Mouse (Mus musculus) lung, embryonic 15.5 days (tissue): ENCODE results near the gene Igsf21. TPM values are rescaled to one million over a fixed set of nuclear protein-coding genes. Genes with fewer than 3 reads are reported as not detected.
A peak's percentile ranks its signal among the peaks of the same experiment; 100 is the strongest.

Source experiments
- ATAC-seq: fragments of 200-750 bp; cut with Nextera tagmentation; 2 replicates; pipeline ENCODE4 v1.8.0; 2017; ENCODE audit warnings: moderate number of reproducible peaks, borderline replicate concordance; ENCODE audit not compliant: low FRiP score, low TSS enrichment; ENCODE audit errors: extremely low read depth
- H3K27ac ChIP-seq: fragments of 300-500 bp; sonication (generic); 2 replicates; pipeline ENCODE4 v1.5.1; 2015; ENCODE audit warnings: moderate library complexity, mild to moderate bottlenecking, inconsistent platforms
- H3K27me3 ChIP-seq: fragments of 300-500 bp; sonication (generic); 2 replicates; pipeline ENCODE4 v1.6.1; 2015; ENCODE audit warnings: inconsistent platforms
- H3K36me3 ChIP-seq: fragments of 300-500 bp; sonication (generic); 2 replicates; pipeline ENCODE4 v1.6.1; 2015; ENCODE audit warnings: inconsistent platforms
- H3K4me1 ChIP-seq: fragments of 300-500 bp; sonication (generic); 2 replicates; pipeline ENCODE4 v1.6.1; 2015; ENCODE audit warnings: inconsistent platforms
- H3K4me2 ChIP-seq: fragments of 300-500 bp; sonication (generic); 2 replicates; pipeline ENCODE4 v1.6.1; 2015; ENCODE audit warnings: inconsistent platforms, mild to moderate bottlenecking, moderate library complexity
- H3K4me3 ChIP-seq: fragments of 300-500 bp; sonication (generic); 2 replicates; pipeline ENCODE4 v1.5.1; 2015; ENCODE audit warnings: mild to moderate bottlenecking, inconsistent platforms
- H3K9ac ChIP-seq: fragments of 300-500 bp; sonication (generic); 2 replicates; pipeline ENCODE4 v1.6.1; 2015; ENCODE audit warnings: inconsistent platforms
- H3K9me3 ChIP-seq: fragments of 300-500 bp; sonication (generic); 2 replicates; pipeline ENCODE4 v1.6.1; 2016; ENCODE audit warnings: inconsistent platforms
- WGBS: fragments of 180-500 bp; shearing (Covaris S2); methylation state at CpG from one replicate; pipeline ENCODE4 v1.1.7; 2015; 5-methylcytosine and 5-hydroxymethylcytosine counted together
- polyA plus RNA-seq: library from polyadenylated mRNA; unstranded; fragments of >200 nt; fragmentation: Nextera tagmentation; extraction: Ambion mirVana; gene quantifications from 2 replicates; pipeline ENCODE4 v1.2.1, GENCODE M21; 2015

The Igsf21 gene
- polyA plus RNA-seq, 1 experiment from 2014 or later: 0.39 TPM

DNA sequence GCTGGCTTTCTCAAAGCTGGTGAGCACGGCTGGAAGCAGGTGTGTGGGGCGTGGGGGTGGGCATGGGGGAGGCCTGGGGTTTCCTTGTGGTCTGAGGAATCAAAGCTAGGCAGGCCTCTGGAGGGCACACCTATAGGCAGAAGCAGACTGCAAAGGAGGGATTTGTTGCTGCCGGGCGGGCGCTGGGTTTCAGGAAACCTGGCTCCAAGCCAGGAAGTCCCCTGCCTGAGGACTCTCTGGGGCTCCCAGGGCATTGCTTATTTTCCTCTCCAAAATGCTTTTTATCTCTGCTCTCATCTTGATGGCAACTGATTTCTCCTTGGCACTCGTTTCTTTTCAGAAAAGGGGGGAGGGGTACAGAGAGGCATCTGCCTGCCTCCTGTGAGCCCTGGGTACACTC is 141.8 kb downstream of the Igsf21 start:
- no peak overlapping the region for H3K9ac ChIP-seq
- 6% methylated on average over 6 of the region's 6 CpGs for WGBS
- no peak overlapping the region for H3K4me3 ChIP-seq
- no peaks in the 10 kb centered on the region for H3K36me3 ChIP-seq
- H3K27ac ChIP-seq: no peak overlapping the region
- ATAC-seq: no peak
- H3K4me2 ChIP-seq: no peak overlapping the region
- peaks cover 59% of the 10 kb centered on the region for H3K27me3 ChIP-seq
- no peaks in the 10 kb centered on the region for H3K9me3 ChIP-seq
- 0 out of 2 replicates have a peak, but pooled peaks cover 7% of the 10 kb centered on the region for H3K4me1 ChIP-seq

DNA sequence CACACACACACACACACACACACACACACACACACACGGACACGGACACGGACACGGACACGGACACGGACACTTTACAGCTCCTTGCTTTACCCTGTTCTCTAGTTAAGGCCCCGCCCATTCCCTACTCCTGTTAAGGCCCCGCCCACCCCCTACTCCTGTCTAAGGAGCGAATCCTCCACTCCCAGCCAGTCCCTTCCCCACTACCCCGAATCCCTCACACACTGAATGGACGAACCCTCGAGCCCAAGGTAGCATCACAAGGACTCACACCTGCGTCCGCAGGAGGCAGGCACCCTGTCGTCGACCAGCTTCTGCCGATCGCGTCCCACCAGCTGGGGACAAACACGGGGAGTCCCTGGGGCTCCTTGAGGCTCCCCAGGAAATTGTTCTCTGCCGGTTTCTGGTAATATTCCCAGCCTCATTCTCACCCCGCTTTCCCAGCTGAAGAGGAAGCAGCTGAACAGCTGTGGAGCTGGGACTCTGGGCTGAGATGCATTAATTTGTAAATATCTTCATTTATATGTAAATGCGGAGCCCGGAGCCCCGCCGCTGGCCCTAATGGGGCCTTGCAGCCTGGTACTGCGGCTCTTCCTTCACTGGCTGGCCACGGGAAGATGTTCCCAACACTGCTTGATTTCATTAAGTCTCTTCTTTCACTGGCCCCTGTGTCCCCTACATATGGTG is 143.1 kb downstream of the Igsf21 start:
- Histone ChIP-seq H3K4me2 (peak overlapping the region; percentile 39), H3K36me3 (no peaks in the 10 kb centered on the region), H3K4me1 (0 out of 2 replicates have a peak, but pooled peaks cover 7% of the 10 kb centered on the region), H3K27ac (no peak overlapping the region), H3K9ac (no peak overlapping the region), H3K4me3 (0 out of 2 replicates have a peak overlapping the region, but pooled peaks have one; percentile 14), H3K9me3 (no peaks in the 10 kb centered on the region), H3K27me3 (peaks cover 46% of the 10 kb centered on the region)
- 4% methylated on average over 28 of the region's 28 CpGs for WGBS
- no peak for ATAC-seq

DNA sequence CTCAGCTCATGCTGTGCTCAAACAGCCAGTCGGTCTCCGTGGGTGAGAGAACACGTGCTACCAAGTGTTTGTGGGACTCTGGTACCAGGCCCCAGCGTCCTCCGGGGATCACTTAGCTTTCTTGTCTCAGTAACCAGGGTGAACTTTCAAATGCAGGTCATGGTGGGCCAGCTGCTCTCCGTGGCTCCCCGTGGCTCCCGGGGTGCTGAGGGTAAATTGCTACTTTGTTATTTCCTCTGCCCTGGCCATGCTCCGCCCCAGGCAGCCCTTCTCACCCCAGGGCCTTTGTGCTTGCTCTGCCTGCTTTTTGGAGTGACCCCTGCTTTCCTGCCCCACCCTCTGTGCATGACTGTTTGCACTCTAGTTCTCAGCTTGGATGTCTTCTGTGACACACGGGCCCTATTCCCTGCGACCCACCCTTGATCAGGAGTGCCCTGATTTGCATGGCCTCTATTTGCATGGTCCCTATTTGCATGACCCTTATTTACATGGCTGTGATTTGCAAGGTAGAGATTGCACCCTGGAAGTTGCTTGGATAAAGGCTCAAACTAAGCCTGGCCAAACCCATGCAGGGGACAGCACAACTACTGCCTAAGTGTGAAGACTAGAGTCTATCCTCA is 143.9 kb downstream of the Igsf21 start:
- Histone ChIP-seq H3K9me3 (no peaks in the 10 kb centered on the region), H3K4me1 (0 out of 2 replicates have a peak, but pooled peaks cover 7% of the 10 kb centered on the region), H3K27ac (no peak overlapping the region), H3K9ac (no peak overlapping the region), H3K4me3 (no peak overlapping the region), H3K36me3 (no peaks in the 10 kb centered on the region), H3K4me2 (no peak overlapping the region), H3K27me3 (peaks cover 40% of the 10 kb centered on the region)
- no peak for ATAC-seq
- 13% methylated on average over 11 of the region's 11 CpGs for WGBS

DNA sequence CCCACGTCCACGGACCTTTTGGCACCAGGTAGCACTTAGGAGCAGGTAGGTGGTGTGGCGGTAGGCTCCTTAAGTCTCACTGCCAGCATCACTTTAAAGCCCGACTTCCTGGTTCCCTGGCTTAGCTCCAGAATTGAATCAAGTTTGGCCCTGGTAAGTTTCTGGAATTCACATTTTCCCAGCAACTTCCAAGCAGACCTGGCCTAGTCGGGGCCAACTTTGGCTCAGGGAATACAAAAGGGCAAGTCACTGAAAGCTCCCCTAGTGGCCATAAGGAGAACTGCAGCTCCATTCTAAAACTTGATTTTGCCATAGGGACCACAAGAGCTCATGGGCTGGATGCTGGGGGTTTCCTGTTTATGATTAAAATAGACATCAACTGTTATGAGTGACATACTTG is 145.5 kb downstream of the Igsf21 start:
- 0 out of 2 replicates have a peak, but pooled peaks cover 7% of the 10 kb centered on the region for H3K4me1 ChIP-seq
- H3K9me3 ChIP-seq: no peaks in the 10 kb centered on the region
- H3K4me2 ChIP-seq: no peak overlapping the region
- 65% methylated on average over 5 of the region's 5 CpGs for WGBS
- H3K9ac ChIP-seq: no peak overlapping the region
- ATAC-seq: no peak
- H3K27me3 ChIP-seq: peaks cover 29% of the 10 kb centered on the region
- H3K36me3 ChIP-seq: no peaks in the 10 kb centered on the region
- no peak overlapping the region for H3K4me3 ChIP-seq
- no peak overlapping the region for H3K27ac ChIP-seq

DNA sequence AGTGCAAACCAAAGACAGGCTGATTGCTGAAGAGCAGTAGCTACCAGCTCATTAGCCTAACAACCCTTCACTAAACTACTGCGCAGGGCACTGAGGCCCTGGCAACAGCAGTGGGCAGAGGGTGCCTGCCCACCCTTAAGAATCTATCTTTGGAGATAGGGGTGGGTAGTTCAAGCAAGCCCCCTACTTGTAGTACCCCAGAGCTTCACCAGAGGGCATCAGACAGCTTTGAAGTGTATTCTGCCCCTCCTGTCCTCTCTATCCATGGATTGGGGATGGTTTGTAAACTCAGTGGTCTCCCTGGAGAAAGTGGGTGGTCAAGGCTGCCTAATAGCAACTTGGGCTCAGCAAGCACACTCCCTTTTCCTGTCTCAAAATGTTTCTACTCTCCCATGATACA is 146.4 kb downstream of the Igsf21 start:
- no peak overlapping the region for H3K27ac ChIP-seq
- peaks cover 10% of the 10 kb centered on the region; the same call in 1 of the 2 replicates for H3K4me1 ChIP-seq
- H3K36me3 ChIP-seq: no peaks in the 10 kb centered on the region
- no peak overlapping the region for H3K4me2 ChIP-seq
- 60% methylated on average over 1 of the region's 1 CpGs for WGBS
- H3K9me3 ChIP-seq: no peaks in the 10 kb centered on the region
- no peak overlapping the region for H3K4me3 ChIP-seq
- peaks cover 29% of the 10 kb centered on the region for H3K27me3 ChIP-seq
- ATAC-seq: no peak
- no peak overlapping the region for H3K9ac ChIP-seq

DNA sequence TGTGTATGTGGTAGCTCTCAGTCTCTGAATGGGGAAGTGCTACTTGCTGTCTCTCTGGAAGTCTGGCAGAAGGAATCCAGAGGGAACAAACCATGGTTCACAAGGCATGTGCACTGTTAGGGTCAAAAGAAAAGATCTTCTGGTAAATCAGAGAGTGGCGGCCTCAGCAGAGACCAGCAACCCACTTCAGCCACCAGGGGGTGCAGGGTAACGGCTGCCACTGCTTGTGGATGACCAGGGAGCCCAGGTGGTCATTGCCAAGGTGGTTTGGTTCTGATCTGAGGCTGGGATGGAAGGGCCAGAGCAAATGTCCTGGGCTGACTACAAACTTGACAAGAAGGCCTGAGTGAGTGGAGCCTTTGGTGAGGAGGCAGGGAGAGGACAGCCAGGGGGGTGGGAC is 150.3 kb downstream of the Igsf21 start:
- no peak for ATAC-seq
- H3K4me2 ChIP-seq: no peak overlapping the region
- no peak overlapping the region for H3K4me3 ChIP-seq
- WGBS: 48% methylated on average over 2 of the region's 2 CpGs
- H3K36me3 ChIP-seq: no peaks in the 10 kb centered on the region
- H3K4me1 ChIP-seq: peaks cover 17% of the 10 kb centered on the region
- no peaks in the 10 kb centered on the region for H3K27me3 ChIP-seq
- H3K9me3 ChIP-seq: no peaks in the 10 kb centered on the region
- no peak overlapping the region for H3K27ac ChIP-seq
- H3K9ac ChIP-seq: no peak overlapping the region

DNA sequence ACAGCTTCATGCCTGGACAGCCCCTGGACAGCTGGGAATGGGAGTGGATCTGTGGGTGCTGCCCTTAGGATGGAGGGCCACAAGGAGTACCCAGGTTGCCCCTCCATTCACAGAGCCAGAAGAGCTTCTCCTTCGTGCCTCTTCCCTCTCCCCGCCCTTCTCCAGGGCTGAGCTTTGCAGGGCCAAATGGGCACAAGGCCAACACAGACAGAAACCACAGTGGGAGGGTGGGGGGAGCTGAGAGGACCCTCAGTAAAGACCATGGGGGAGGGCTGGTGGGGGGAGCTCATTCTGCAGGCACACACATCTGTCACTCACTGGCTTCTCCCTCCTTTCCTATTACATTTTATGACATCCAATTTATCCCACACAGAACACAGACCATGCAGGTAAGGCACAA is 151.7 kb downstream of the Igsf21 start:
- H3K9ac ChIP-seq: no peak overlapping the region
- H3K9me3 ChIP-seq: no peaks in the 10 kb centered on the region
- H3K4me3 ChIP-seq: no peak overlapping the region
- H3K36me3 ChIP-seq: no peaks in the 10 kb centered on the region
- 0% methylated on average over 2 of the region's 2 CpGs for WGBS
- H3K27me3 ChIP-seq: no peaks in the 10 kb centered on the region
- H3K4me2 ChIP-seq: no peak overlapping the region
- peak; percentile 51; the same call in 1 of the 2 replicates for ATAC-seq
- no peak overlapping the region for H3K27ac ChIP-seq
- peaks cover 17% of the 10 kb centered on the region for H3K4me1 ChIP-seq

DNA sequence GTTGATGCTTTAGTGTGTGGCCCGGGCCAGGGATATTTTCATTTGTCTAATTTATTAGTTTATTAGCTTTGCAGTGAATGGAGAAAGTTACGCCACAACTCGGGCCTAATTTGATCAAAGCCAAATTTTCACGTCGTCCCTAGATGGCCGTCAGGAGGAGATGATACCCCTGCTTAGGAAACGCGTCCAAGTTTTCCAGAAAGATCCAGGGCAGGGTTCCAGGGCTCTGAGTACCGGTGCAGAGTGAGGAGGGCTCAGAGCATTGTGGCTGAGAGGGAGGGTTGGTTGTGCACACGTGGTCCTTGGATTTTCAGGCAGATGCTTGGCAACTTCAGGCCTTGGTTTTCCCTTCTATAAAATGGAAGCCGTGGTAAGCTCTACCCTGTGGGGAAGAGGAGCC is 154.2 kb downstream of the Igsf21 start:
- Histone ChIP-seq H3K36me3 (no peaks in the 10 kb centered on the region), H3K9ac (no peak overlapping the region), H3K27ac (no peak overlapping the region), H3K4me3 (no peak overlapping the region), H3K9me3 (no peaks in the 10 kb centered on the region), H3K4me1 (peaks cover 17% of the 10 kb centered on the region), H3K4me2 (no peak overlapping the region), H3K27me3 (no peaks in the 10 kb centered on the region)
- WGBS: 40% methylated on average over 11 of the region's 11 CpGs
- ATAC-seq: no peak

DNA sequence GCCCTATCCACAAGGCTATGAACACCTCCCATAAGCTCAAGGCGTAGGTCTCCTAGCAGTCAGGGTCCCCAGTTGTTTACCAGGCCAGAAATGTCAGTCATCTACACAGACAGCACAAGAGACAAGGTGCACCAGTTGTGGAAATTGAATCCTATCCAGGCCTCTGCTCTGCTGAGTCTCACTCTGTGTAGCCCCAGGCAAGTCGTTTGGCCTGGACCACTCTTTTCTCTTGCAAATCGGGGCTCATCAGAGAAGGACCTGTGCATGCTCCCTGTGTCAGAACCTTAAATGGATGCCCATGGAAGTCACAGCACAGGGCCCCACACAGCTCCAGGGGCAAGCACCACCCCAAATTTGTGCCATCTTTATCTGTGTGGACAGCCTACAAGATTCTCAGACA is 154.9 kb downstream of the Igsf21 start:
- Histone ChIP-seq H3K27me3 (no peaks in the 10 kb centered on the region), H3K9ac (no peak overlapping the region), H3K4me2 (no peak overlapping the region), H3K4me1 (peaks cover 17% of the 10 kb centered on the region), H3K36me3 (no peaks in the 10 kb centered on the region), H3K27ac (no peak overlapping the region), H3K4me3 (no peak overlapping the region), H3K9me3 (no peaks in the 10 kb centered on the region)
- WGBS: 71% methylated on average over 3 of the region's 3 CpGs
- no peak for ATAC-seq

DNA sequence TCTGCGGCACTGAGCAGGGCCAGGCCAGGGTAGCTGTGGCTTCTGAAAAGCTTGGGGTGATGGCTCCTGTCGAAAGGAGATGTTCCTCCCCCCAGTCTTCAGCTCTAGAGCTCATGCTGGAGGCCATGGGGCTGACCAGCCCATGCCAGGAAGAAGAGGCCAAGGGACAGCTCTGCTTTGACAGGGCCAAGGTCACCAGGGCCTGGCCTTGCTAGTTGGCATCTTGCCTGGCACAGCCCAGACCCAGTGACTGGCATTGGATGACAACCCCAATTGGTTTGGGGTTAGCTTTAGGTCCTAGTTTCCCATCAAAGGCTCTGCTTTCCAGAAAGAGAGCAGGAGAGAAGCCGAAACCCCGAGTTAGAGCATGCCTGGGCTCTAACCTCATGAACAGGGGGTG is 156.9 kb downstream of the Igsf21 start:
- H3K27me3 ChIP-seq: no peaks in the 10 kb centered on the region
- H3K9me3 ChIP-seq: no peaks in the 10 kb centered on the region
- no peak overlapping the region for H3K4me3 ChIP-seq
- H3K27ac ChIP-seq: no peak overlapping the region
- H3K36me3 ChIP-seq: no peaks in the 10 kb centered on the region
- H3K4me1 ChIP-seq: peaks cover 14% of the 10 kb centered on the region
- no peak overlapping the region for H3K4me2 ChIP-seq
- no peak overlapping the region for H3K9ac ChIP-seq
- WGBS: 84% methylated on average over 4 of the region's 4 CpGs
- no peak for ATAC-seq

DNA sequence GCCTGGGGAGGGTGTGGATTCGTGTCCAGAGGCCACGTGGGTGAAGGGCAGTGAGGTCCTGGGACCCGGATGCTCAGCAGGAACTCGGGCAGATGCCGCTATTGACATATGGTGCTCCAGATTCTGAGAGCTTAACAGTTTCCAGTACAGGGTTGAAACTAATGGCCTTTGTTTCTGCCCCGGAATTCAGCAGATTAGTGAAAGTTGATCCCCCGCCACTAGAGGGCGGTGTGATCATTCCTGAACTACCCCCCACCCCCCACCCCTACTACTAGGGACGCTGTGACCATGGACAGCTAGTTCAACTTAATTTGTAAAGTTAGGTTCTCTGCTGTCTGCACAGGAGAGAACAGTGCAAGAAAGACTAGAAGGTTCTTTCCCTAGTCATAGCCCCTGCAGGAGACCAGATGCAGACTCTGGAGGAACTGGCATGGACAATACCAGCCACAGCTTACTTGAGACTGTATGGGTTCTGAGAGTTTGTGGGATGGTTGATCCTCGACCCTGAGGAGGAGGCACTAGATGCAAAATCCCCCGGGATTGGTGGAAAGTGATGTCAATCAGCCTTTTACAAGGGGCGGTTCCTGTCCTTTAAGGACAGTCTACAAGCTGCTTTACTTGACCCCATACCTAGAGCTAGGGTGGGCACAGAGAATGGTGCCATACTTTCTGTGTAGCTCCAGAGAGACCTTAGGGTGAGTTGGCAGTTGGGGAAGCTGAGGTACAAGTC is 157.7 kb downstream of the Igsf21 start:
- H3K27me3 ChIP-seq: no peaks in the 10 kb centered on the region
- no peaks in the 10 kb centered on the region for H3K9me3 ChIP-seq
- no peak overlapping the region for H3K4me2 ChIP-seq
- WGBS: 74% methylated on average over 12 of the region's 12 CpGs
- H3K9ac ChIP-seq: no peak overlapping the region
- ATAC-seq: no peak
- H3K27ac ChIP-seq: no peak overlapping the region
- peaks cover 14% of the 10 kb centered on the region; the same call in 1 of the 2 replicates for H3K4me1 ChIP-seq
- H3K36me3 ChIP-seq: no peaks in the 10 kb centered on the region
- H3K4me3 ChIP-seq: no peak overlapping the region

DNA sequence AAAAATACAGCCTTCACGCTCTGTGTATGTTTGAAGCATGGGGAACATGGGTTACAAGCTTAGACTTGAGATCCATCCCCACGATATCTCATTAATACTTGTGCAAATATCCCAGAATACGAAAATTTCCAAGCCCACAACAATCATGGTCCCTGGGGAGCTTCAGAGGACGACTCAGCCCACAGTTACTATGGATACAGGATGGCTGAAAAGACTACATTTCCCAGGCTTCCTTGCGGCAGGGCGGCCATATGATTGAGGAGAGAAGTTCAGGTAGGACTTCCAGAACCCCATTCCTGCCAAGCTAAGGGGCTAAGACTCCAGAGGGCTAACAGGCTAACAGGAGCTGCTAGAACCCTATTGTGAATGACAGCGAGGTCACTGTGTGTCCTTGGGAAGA is 160.4 kb downstream of the Igsf21 start:
- Histone ChIP-seq H3K27ac (no peak overlapping the region), H3K36me3 (no peaks in the 10 kb centered on the region), H3K4me2 (no peak overlapping the region), H3K4me1 (peaks cover 7% of the 10 kb centered on the region; the same call in 1 of the 2 replicates), H3K9me3 (no peaks in the 10 kb centered on the region), H3K4me3 (no peak overlapping the region), H3K9ac (no peak overlapping the region), H3K27me3 (no peaks in the 10 kb centered on the region)
- WGBS: 61% methylated on average over 7 of the region's 7 CpGs
- no peak for ATAC-seq
